Mouse (Mus musculus) spleen, postnatal 0 days (tissue): ENCODE results near the gene Dbndd2. TPM values are rescaled to one million over a fixed set of nuclear protein-coding genes. Genes with fewer than 3 reads are reported as not detected.

Source experiments
- polyA plus RNA-seq: library from polyadenylated mRNA; unstranded; fragments of >200 nt; fragmentation: Nextera tagmentation; extraction: Ambion mirVana; gene quantifications from 2 replicates; pipeline ENCODE4 v1.2.1, GENCODE M21; 2015

Gene Dbndd2
- 1.9 and 3.2 TPM in 2 replicates for polyA plus RNA-seq

DNA sequence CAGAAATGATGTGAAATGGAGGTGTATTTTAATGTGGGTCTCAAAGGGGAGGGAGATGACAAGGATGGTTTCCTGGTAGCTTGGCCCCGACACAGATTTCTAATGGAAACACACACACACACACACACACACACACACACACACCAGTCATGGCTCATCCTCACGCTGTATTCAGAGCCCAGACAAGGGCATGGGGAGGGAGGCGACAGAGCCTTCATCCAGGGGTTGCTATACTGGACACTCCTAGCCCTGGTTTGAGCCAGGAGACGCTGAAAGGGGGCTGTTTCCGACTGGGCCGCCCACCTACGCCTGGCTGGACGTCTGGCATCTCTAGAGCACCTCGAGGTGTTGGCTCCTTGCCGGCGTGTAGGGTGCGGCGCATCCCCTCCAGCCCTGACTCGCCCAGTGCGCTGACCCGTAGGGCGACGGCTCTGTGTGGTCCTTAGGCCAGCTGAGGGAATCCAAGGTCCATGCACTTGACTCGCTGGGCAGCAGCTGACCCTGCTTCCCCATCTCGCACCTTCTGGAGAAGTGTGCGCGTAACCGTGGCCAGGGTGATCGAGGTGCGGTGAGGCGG, at the start of gene Dbndd2:
Gene Dbndd2, plus strand, starts transcription at position 426 of the 577 bp plus-strand sequence.

DNA sequence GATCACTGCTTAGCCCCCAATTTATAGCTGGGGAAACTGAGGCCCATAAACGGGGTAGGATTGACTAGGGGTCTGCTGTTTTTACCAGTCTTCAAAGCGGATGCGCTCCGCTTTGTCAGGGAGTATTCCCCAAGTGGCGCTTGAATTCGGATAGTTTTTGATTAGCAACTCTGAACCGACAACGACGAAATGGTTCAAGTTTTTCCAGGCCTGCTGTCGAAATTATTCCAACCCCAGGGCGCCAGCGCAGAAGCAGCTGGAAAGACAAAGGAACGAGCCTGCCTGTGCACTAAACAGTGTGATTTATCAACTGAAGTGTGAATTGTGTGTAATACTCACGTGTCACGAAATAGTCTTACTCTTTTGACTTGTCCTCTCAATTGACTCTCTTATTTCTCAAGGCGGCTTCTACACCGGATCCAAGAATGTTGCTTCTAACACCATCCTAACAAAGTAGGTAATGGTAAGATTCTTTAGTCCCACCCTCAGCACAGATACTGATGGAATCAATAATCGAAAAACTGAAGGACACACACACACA, 42.4 kb upstream of the Dbndd2 start, which contains the start of gene Sdc4:
Gene Sdc4, minus strand, starts transcription at position 428 of the 541 bp plus-strand sequence.

GRCm38 (mm10) chr2:164456864-164457300, 29.0 kb upstream of the Dbndd2 start, which contains the start of gene Sys1:
Sys1 (plus strand) TSS chr2:164456964.

GRCm38 (mm10) chr2:164460745-164461551, 25.0 kb upstream of the Dbndd2 start, which contains the start of gene Gm20458:
Gm20458 (plus strand) TSS chr2:164460967.

DNA sequence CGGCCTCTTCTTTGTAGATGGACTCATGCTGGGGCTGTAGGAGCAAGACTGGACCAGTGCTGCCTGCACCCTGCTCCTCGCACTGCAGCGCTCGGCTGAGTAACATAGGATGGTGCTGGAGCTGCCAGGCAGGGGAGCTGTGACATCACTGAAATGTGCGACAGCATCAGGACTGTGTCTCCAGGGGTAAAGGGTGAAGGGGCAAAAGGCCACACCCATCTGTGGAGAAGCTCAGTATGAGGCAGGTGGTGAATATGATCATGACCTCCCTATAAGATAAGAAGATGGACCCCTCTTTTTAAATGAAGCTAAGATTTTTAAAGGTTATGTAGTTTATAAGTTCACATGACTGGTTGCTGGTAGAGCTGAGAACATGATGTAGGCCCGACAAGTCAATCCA, 12.3 kb upstream of the Dbndd2 start, which contains the start of gene Trp53tg5:
Gene Trp53tg5, minus strand, starts transcription at position 101 of the 400 bp plus-strand sequence.

GRCm38 (mm10) chr2:164496847-164497690, 11.2 kb downstream of the Dbndd2 start, which contains the start of gene Pigt:
Pigt (plus strand) TSS chr2:164497520.

Other genes with a start within 250 kb of the Dbndd2 start
- gene Svs2, start 247.6 kb upstream of the Dbndd2 start, polyA plus RNA-seq: not detected in 2 replicates
- not detected in 2 replicates for gene Svs3b, start 229.5 kb upstream of the Dbndd2 start, polyA plus RNA-seq
- not detected in 2 replicates for gene Svs4, start 207.6 kb upstream of the Dbndd2 start, polyA plus RNA-seq
- not detected in 2 replicates for gene Svs3a, start 196.8 kb upstream of the Dbndd2 start, polyA plus RNA-seq
- not detected in 2 replicates for gene Svs6, start 169.4 kb upstream of the Dbndd2 start, polyA plus RNA-seq
- not detected in 2 replicates for gene Svs5, start 153.4 kb upstream of the Dbndd2 start, polyA plus RNA-seq
- gene Slpi, start 97.0 kb upstream of the Dbndd2 start, polyA plus RNA-seq: 246 and 289 TPM in 2 replicates
- gene Rbpjl, start 83.0 kb upstream of the Dbndd2 start, polyA plus RNA-seq: 0.42 and 0.73 TPM in 2 replicates
- 0.54 and 1.1 TPM in 2 replicates for gene Matn4, start 80.9 kb upstream of the Dbndd2 start, polyA plus RNA-seq
- 24.0 and 33.9 TPM in 2 replicates for gene Sdc4, start 42.2 kb upstream of the Dbndd2 start, polyA plus RNA-seq
- 50.7 and 54.5 TPM in 2 replicates for gene Sys1, start 29.1 kb upstream of the Dbndd2 start, polyA plus RNA-seq
- gene Gm20458, start 25.1 kb upstream of the Dbndd2 start, polyA plus RNA-seq: 5.4 and 7.5 TPM in 2 replicates
- not detected in 2 replicates for gene Trp53tg5, start 12.4 kb upstream of the Dbndd2 start, polyA plus RNA-seq
- gene Pigt, start 11.4 kb downstream of the Dbndd2 start, polyA plus RNA-seq: 32.0 and 38.4 TPM in 2 replicates
- gene Wfdc2, start 76.3 kb downstream of the Dbndd2 start, polyA plus RNA-seq: 1.6 and 2.4 TPM in 2 replicates
- not detected in 2 replicates for gene Spint3, start 87.4 kb downstream of the Dbndd2 start, polyA plus RNA-seq
- 0.22 and 0.31 TPM in 2 replicates for gene Wfdc6a, start 99.3 kb downstream of the Dbndd2 start, polyA plus RNA-seq
- gene Eppin, start 107.5 kb downstream of the Dbndd2 start, polyA plus RNA-seq: not detected in 2 replicates
- not detected in 2 replicates for gene Wfdc6b, start 127.4 kb downstream of the Dbndd2 start, polyA plus RNA-seq
- not detected in 2 replicates for gene Wfdc8, start 127.5 kb downstream of the Dbndd2 start, polyA plus RNA-seq
- not detected in 2 replicates for gene Wfdc16, start 152.7 kb downstream of the Dbndd2 start, polyA plus RNA-seq
- not detected in 2 replicates for gene Wfdc10, start 169.9 kb downstream of the Dbndd2 start, polyA plus RNA-seq
- gene Wfdc9, start 170.5 kb downstream of the Dbndd2 start, polyA plus RNA-seq: not detected in 2 replicates
- gene Wfdc11, start 188.0 kb downstream of the Dbndd2 start, polyA plus RNA-seq: not detected in 2 replicates
- not detected in 2 replicates for gene Wfdc13, start 199.0 kb downstream of the Dbndd2 start, polyA plus RNA-seq
- not detected in 2 replicates for gene Spint4, start 212.4 kb downstream of the Dbndd2 start, polyA plus RNA-seq
- gene Spint5, start 229.2 kb downstream of the Dbndd2 start, polyA plus RNA-seq: not detected in 2 replicates